Mouse (Mus musculus): ENCODE data around the gene Gm20388. TPM values are rescaled to one million over a fixed set of nuclear protein-coding genes. Genes with fewer than 3 reads are reported as not detected.

Gm20388 gene
- polyA plus RNA-seq, 1 experiment from 2014 or later, result 12.4 TPM

GRCm38 (mm10) chr8:119925428-119925827 lies 14.8 kb downstream of the Gm20388 start:
- Histone ChIP-seq H3K9ac (ENCODE audit: low read depth, low read length) (no peak overlapping the region), H3K4me1 (ENCODE audit: control insufficient read depth, insufficient read depth, low read depth, low read length) (no peaks in the 10 kb centered on the region; the same call in none of the 2 replicates), H3K27me3 (replicated peaks; ENCODE audit: control insufficient read depth, insufficient read depth, low read length) (no peaks in the 10 kb centered on the region), H3K4me2 (ENCODE audit: low read length) (no peak overlapping the region), H3K9me3 (ENCODE audit: control insufficient read depth, low read length) (no peaks in the 10 kb centered on the region), H3K36me3 (ENCODE audit: control insufficient read depth, insufficient read depth, low read length) (no peaks in the 10 kb centered on the region), H3K27ac (ENCODE audit: low read depth, low read length) (no peak overlapping the region), H3K4me3 (ENCODE audit: low read length) (no peak overlapping the region)
- ATAC-seq, result no peak
- 92% methylated on average over 4 of the region's 4 CpGs for whole genome bisulfite sequencing

GRCm38 (mm10) chr8:119926474-119926873 lies 15.8 kb downstream of the Gm20388 start:
- Histone ChIP-seq H3K9ac (ENCODE audit: low read depth, low read length) (no peak overlapping the region), H3K4me3 (ENCODE audit: low read length) (no peak overlapping the region), H3K4me2 (ENCODE audit: low read length) (no peak overlapping the region), H3K27ac (ENCODE audit: low read depth, low read length) (no peak overlapping the region), H3K36me3 (ENCODE audit: control insufficient read depth, insufficient read depth, low read length) (no peaks in the 10 kb centered on the region), H3K4me1 (ENCODE audit: control insufficient read depth, insufficient read depth, low read depth, low read length) (no peaks in the 10 kb centered on the region; the same call in none of the 2 replicates), H3K27me3 (replicated peaks; ENCODE audit: control insufficient read depth, insufficient read depth, low read length) (no peaks in the 10 kb centered on the region), H3K9me3 (ENCODE audit: control insufficient read depth, low read length) (no peaks in the 10 kb centered on the region)
- no peak for ATAC-seq
- WGBS, result 78% methylated on average over 2 of the region's 2 CpGs

- ATAC-seq, result peak; percentile 57; the same call in 1 of the 2 replicates
- Histone ChIP-seq H3K9me3 (ENCODE audit: control insufficient read depth, low read length) (no peaks in the 10 kb centered on the region), H3K36me3 (ENCODE audit: control insufficient read depth, insufficient read depth, low read length) (no peaks in the 10 kb centered on the region), H3K4me1 (ENCODE audit: control insufficient read depth, insufficient read depth, low read depth, low read length) (no peaks in the 10 kb centered on the region; the same call in 1 of the 2 replicates), H3K27ac (ENCODE audit: low read depth, low read length) (no peak overlapping the region), H3K4me2 (ENCODE audit: low read length) (no peak overlapping the region), H3K27me3 (replicated peaks; ENCODE audit: control insufficient read depth, insufficient read depth, low read length) (no peaks in the 10 kb centered on the region), H3K4me3 (ENCODE audit: low read length) (no peak overlapping the region), H3K9ac (ENCODE audit: low read depth, low read length) (no peak overlapping the region)
- WGBS, result 53% methylated on average over 6 of the region's 6 CpGs
These were observed 16.9 kb downstream of the Gm20388 start for GRCm38 (mm10) chr8:119927422-119928092.

GRCm38 (mm10) chr8:119931317-119931716 lies 20.7 kb downstream of the Gm20388 start:
- Histone ChIP-seq H3K9ac (ENCODE audit: low read depth, low read length) (no peak overlapping the region), H3K36me3 (ENCODE audit: control insufficient read depth, insufficient read depth, low read length) (peaks cover 2% of the 10 kb centered on the region; the same call in 1 of the 2 replicates), H3K9me3 (ENCODE audit: control insufficient read depth, low read length) (no peaks in the 10 kb centered on the region), H3K4me2 (ENCODE audit: low read length) (no peak overlapping the region), H3K4me3 (ENCODE audit: low read length) (no peak overlapping the region), H3K27me3 (replicated peaks; ENCODE audit: control insufficient read depth, insufficient read depth, low read length) (no peaks in the 10 kb centered on the region), H3K4me1 (ENCODE audit: control insufficient read depth, insufficient read depth, low read depth, low read length) (no peaks in the 10 kb centered on the region; the same call in 1 of the 2 replicates), H3K27ac (ENCODE audit: low read depth, low read length) (no peak overlapping the region)
- no peak for ATAC-seq
- 82% methylated on average over 4 of the region's 4 CpGs for WGBS

GRCm38 (mm10) chr8:119933681-119934080 lies 23.0 kb downstream of the Gm20388 start:
- Histone ChIP-seq H3K36me3 (ENCODE audit: control insufficient read depth, insufficient read depth, low read length) (peaks cover 8% of the 10 kb centered on the region; the same call in 1 of the 2 replicates), H3K27me3 (replicated peaks; ENCODE audit: control insufficient read depth, insufficient read depth, low read length) (no peaks in the 10 kb centered on the region), H3K27ac (ENCODE audit: low read depth, low read length) (no peak overlapping the region), H3K4me2 (ENCODE audit: low read length) (no peak overlapping the region), H3K4me1 (ENCODE audit: control insufficient read depth, insufficient read depth, low read depth, low read length) (no peaks in the 10 kb centered on the region), H3K4me3 (ENCODE audit: low read length) (no peak overlapping the region), H3K9ac (ENCODE audit: low read depth, low read length) (no peak overlapping the region), H3K9me3 (ENCODE audit: control insufficient read depth, low read length) (no peaks in the 10 kb centered on the region)
- WGBS, result 98% methylated on average over 4 of the region's 4 CpGs
- no peak for ATAC-seq

- H3K27me3 ChIP-seq (replicated peaks; ENCODE audit: control insufficient read depth, insufficient read depth, low read length), result no peaks in the 10 kb centered on the region
- no peak for ATAC-seq
- peaks cover 2% of the 10 kb centered on the region; the same call in 1 of the 2 replicates for H3K4me1 ChIP-seq (ENCODE audit: control insufficient read depth, insufficient read depth, low read depth, low read length)
- no peak overlapping the region for H3K27ac ChIP-seq (ENCODE audit: low read depth, low read length)
- WGBS, result 86% methylated on average over 6 of the region's 6 CpGs
- no peak overlapping the region for H3K4me2 ChIP-seq (ENCODE audit: low read length)
- H3K9ac ChIP-seq (ENCODE audit: low read depth, low read length), result no peak overlapping the region
- no peak overlapping the region for H3K4me3 ChIP-seq (ENCODE audit: low read length)
- peaks cover 8% of the 10 kb centered on the region; the same call in 1 of the 2 replicates for H3K36me3 ChIP-seq (ENCODE audit: control insufficient read depth, insufficient read depth, low read length)
- H3K9me3 ChIP-seq (ENCODE audit: control insufficient read depth, low read length), result no peaks in the 10 kb centered on the region
These were observed 24.9 kb downstream of the Gm20388 start for GRCm38 (mm10) chr8:119935541-119935940.

GRCm38 (mm10) chr8:119938481-119938880 lies 27.8 kb downstream of the Gm20388 start:
- H3K27me3 ChIP-seq (replicated peaks; ENCODE audit: control insufficient read depth, insufficient read depth, low read length), result no peaks in the 10 kb centered on the region
- no peak overlapping the region for H3K9ac ChIP-seq (ENCODE audit: low read depth, low read length)
- H3K27ac ChIP-seq (ENCODE audit: low read depth, low read length), result no peak overlapping the region
- ATAC-seq, result no peak
- no peaks in the 10 kb centered on the region for H3K9me3 ChIP-seq (ENCODE audit: control insufficient read depth, low read length)
- H3K4me2 ChIP-seq (ENCODE audit: low read length), result no peak overlapping the region
- peaks cover 18% of the 10 kb centered on the region for H3K36me3 ChIP-seq (ENCODE audit: control insufficient read depth, insufficient read depth, low read length)
- peaks cover 2% of the 10 kb centered on the region; the same call in 1 of the 2 replicates for H3K4me1 ChIP-seq (ENCODE audit: control insufficient read depth, insufficient read depth, low read depth, low read length)
- no peak overlapping the region for H3K4me3 ChIP-seq (ENCODE audit: low read length)
- 74% methylated on average over 7 of the region's 7 CpGs for WGBS

- 64% methylated on average over 2 of the region's 2 CpGs for WGBS
- Histone ChIP-seq H3K36me3 (ENCODE audit: control insufficient read depth, insufficient read depth, low read length) (peaks cover 18% of the 10 kb centered on the region), H3K4me3 (ENCODE audit: low read length) (no peak overlapping the region), H3K27me3 (replicated peaks; ENCODE audit: control insufficient read depth, insufficient read depth, low read length) (no peaks in the 10 kb centered on the region), H3K27ac (ENCODE audit: low read depth, low read length) (peak overlapping the region; percentile 41; the same call in 1 of the 2 replicates), H3K4me2 (ENCODE audit: low read length) (no peak overlapping the region), H3K9ac (ENCODE audit: low read depth, low read length) (no peak overlapping the region), H3K4me1 (ENCODE audit: control insufficient read depth, insufficient read depth, low read depth, low read length) (peaks cover 2% of the 10 kb centered on the region; the same call in 1 of the 2 replicates), H3K9me3 (ENCODE audit: control insufficient read depth, low read length) (no peaks in the 10 kb centered on the region)
- ATAC-seq, result peak; percentile 25; the same call in 1 of the 2 replicates
These were observed 28.7 kb downstream of the Gm20388 start for GRCm38 (mm10) chr8:119939336-119939735.

GRCm38 (mm10) chr8:119941471-119941870 lies 30.8 kb downstream of the Gm20388 start:
- H3K36me3 ChIP-seq (ENCODE audit: control insufficient read depth, insufficient read depth, low read length), result peaks cover 16% of the 10 kb centered on the region
- H3K9me3 ChIP-seq (ENCODE audit: control insufficient read depth, low read length), result no peaks in the 10 kb centered on the region

More at GRCm38 (mm10) chr8:119941471-119941870, 30.8 kb downstream of the Gm20388 start:
- 0 out of 2 replicates have a peak, but pooled peaks have one; percentile 18 for ATAC-seq
- no peak overlapping the region for H3K4me2 ChIP-seq (ENCODE audit: low read length)
- H3K27me3 ChIP-seq (replicated peaks; ENCODE audit: control insufficient read depth, insufficient read depth, low read length), result no peaks in the 10 kb centered on the region
- no peak overlapping the region for H3K27ac ChIP-seq (ENCODE audit: low read depth, low read length)
- H3K4me1 ChIP-seq (ENCODE audit: control insufficient read depth, insufficient read depth, low read depth, low read length), result peaks cover 2% of the 10 kb centered on the region; the same call in 1 of the 2 replicates
- no peak overlapping the region for H3K4me3 ChIP-seq (ENCODE audit: low read length)
- no peak overlapping the region for H3K9ac ChIP-seq (ENCODE audit: low read depth, low read length)
- WGBS, result 94% methylated on average over 18 of the region's 18 CpGs
